8 mouse cellular contexts compared by ENCODE assay signal in the genomic region with DNA sequence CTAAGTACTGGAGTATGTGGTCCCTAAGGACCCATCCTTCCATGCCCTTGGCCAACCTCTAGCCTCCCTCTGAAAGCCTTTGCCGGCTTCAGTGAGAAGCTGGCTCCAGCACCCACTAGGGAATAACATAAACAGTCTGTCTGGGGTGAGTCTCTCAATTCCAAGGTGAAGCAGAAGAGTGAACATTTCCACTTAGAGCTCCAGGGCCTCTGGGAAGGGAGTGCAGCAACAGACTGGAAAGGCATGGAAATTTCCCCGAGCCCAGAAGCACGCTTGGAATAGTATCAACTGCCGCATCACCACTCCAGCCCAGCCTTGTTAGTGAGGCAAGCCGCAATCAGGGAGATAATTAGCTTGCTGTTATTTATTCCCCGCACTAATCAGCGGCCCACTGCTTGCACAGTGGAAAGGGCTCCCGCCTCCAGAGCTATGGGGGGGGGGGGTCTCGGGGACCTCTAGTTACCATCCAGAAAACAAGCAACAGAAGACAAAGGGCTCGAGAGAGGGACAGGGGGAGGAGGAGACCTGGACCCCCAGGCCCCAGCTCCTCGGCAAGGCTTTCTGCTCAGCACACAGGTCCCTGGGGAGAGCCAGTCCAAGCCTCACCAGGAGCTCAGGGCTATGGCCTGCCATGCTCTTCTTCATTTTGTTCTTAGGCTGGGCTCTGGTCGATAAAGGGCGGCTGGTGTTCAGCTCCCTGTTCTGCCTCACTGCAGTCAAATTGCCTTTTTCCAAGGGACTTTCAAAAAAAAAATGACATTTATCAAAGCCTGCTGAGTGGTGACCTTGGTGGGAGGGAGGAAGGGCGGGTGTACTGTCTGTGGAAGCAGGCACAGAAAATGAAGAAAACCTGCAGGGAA. TPM values are rescaled to one million over a fixed set of nuclear protein-coding genes. Genes with fewer than 3 reads are reported as not detected.
DNase-seq lines count a peak whose midpoint lies in the region; ATAC-seq and TF ChIP-seq lines count a peak whose summit lies in the region.

No protein-coding gene starts in this region.

- H3K27ac ChIP-seq in cerebellum, adult 2 months (ENCODE audit: insufficient read depth, low read length) = peak overlapping the region; percentile 19
- H3K27ac ChIP-seq in gastrocnemius, adult 2 months = peak overlapping the region; percentile 61
- H3K27ac ChIP-seq in intestine, embryonic 15.5 days = peak overlapping the region; percentile 27; the same call in 1 of the 2 replicates

- peak; percentile 63 for ATAC-seq in intestine, embryonic 15.5 days

- H3K4me3 ChIP-seq in cerebellum, adult 2 months (replicated peaks; ENCODE audit: insufficient read depth, low read depth, low read length) = peak overlapping the region; percentile 27
- peak overlapping the region; percentile 45 for H3K4me3 ChIP-seq in gastrocnemius, adult 2 months
- no peak overlapping the region for H3K4me3 ChIP-seq in intestine, embryonic 15.5 days (replicated peaks)

- intact Hi-C loops in gastrocnemius, adult 2 months (cut with DNase I) = no loop called here
- intact Hi-C loops in left cerebral cortex, postnatal 36 days (cut with DNase I) = no loop called here

- H3K4me1 ChIP-seq in cerebellum, adult 2 months (ENCODE audit: control insufficient read depth, insufficient read depth, low read length) = peaks cover 8% of the 10 kb centered on the region
- H3K4me1 ChIP-seq in intestine, embryonic 15.5 days (replicated peaks) = 0 out of 2 replicates have a peak, but pooled peaks cover 4% of the 10 kb centered on the region

- TF ChIP-seq POLR2A in cerebellum, adult 2 months (IDR thresholded peaks at IDR 0.05; ENCODE audit: borderline replicate concordance, insufficient read depth, low read length) = no peak

- no peaks in the 10 kb centered on the region for H3K9me3 ChIP-seq in intestine, embryonic 15.5 days

- TF ChIP-seq CTCF in cerebellum, adult 2 months (IDR thresholded peaks at IDR 0.05; ENCODE audit: borderline replicate concordance, insufficient read depth, low read depth, low read length) = no peak
- TF ChIP-seq CTCF in gastrocnemius, adult 2 months (IDR thresholded peaks at IDR 0.05) = no peak

- DNase-seq in cerebellum, adult 18-20 months = peak; percentile 53 to 62
- no peak for DNase-seq in cerebellum, adult 8-10 months
- DNase-seq in cerebellum, adult 2 months = peak; percentile 64 to 72
- DNase-seq in gastrocnemius, adult 2 months = peak; percentile 64
- peak; percentile 69 to 70 for DNase-seq in left cerebral cortex, postnatal 36 days (ENCODE audit: low spot score in 2 of 2)
- DNase-seq in right cerebral cortex, postnatal 25 days = peak; percentile 66
- no peak for DNase-seq in embryo, embryonic 11 days

- 0 out of 2 replicates have a peak overlapping the region, but pooled peaks have one; percentile 17 for H3K4me2 ChIP-seq in intestine, embryonic 15.5 days (replicated peaks)

- H3K9ac ChIP-seq in intestine, embryonic 15.5 days = no peak overlapping the region

- H3K36me3 ChIP-seq in intestine, embryonic 15.5 days = no peaks in the 10 kb centered on the region

- H3K27me3 ChIP-seq in cerebellum, adult 2 months (ENCODE audit: control insufficient read depth, insufficient read depth, low read length) = no peaks in the 10 kb centered on the region
- no peaks in the 10 kb centered on the region for H3K27me3 ChIP-seq in intestine, embryonic 15.5 days (replicated peaks)

- 21% methylated on average over 14 of the region's 14 CpGs for WGBS in cerebellum, adult 2 months
- 31% methylated on average over 14 of the region's 14 CpGs for WGBS in intestine, embryonic 15.5 days

RNA-seq across cellular contexts. Expression of a gene that starts 11.2 kb away (rescaled TPM):
- polyA plus RNA-seq in cerebellum, adult 2 months (2012; rRNA removed) = 50.8 and 53.5 TPM in 2 replicates
- 10 to 100 TPM; 21.6 to 28.3 TPM for total RNA-seq in gastrocnemius, adult 2 months (2021)
- polyA plus RNA-seq in intestine, embryonic 15.5 days (2015; fragmentation: Nextera tagmentation; extraction: Ambion mirVana) = 3.9 and 4.4 TPM in 2 replicates
- total RNA-seq in left cerebral cortex, postnatal 36 days (2021) = 10 to 100 TPM; 71.3 to 78.0 TPM

RNA-seq across cellular contexts. Expression of a gene that starts 20.2 kb away (rescaled TPM):
- polyA plus RNA-seq in cerebellum, adult 2 months (2012; rRNA removed) = 6.2 and 6.5 TPM in 2 replicates
- not detected for total RNA-seq in gastrocnemius, adult 2 months (2021)
- 0.15 and 0.21 TPM in 2 replicates for polyA plus RNA-seq in intestine, embryonic 15.5 days (2015; fragmentation: Nextera tagmentation; extraction: Ambion mirVana)
- total RNA-seq in left cerebral cortex, postnatal 36 days (2021) = 10 to 100 TPM; 18.1 to 19.1 TPM

RNA-seq across cellular contexts. Expression of a gene that starts 26.1 kb away (rescaled TPM):
- 13.1 and 13.8 TPM in 2 replicates for polyA plus RNA-seq in cerebellum, adult 2 months (2012; rRNA removed)
- total RNA-seq in gastrocnemius, adult 2 months (2021) = 1 to 10 TPM; 2.8 to 3.8 TPM
- 3.6 and 3.8 TPM in 2 replicates for polyA plus RNA-seq in intestine, embryonic 15.5 days (2015; fragmentation: Nextera tagmentation; extraction: Ambion mirVana)
- 10 to 100 TPM; 15.0 to 21.4 TPM for total RNA-seq in left cerebral cortex, postnatal 36 days (2021)

RNA-seq across cellular contexts. Expression of a gene that starts 29.0 kb away (rescaled TPM):
- 25.6 and 27.4 TPM in 2 replicates for polyA plus RNA-seq in cerebellum, adult 2 months (2012; rRNA removed)
- total RNA-seq in gastrocnemius, adult 2 months (2021) = 10 to 100 TPM; 12.0 to 13.8 TPM
- polyA plus RNA-seq in intestine, embryonic 15.5 days (2015; fragmentation: Nextera tagmentation; extraction: Ambion mirVana) = 165 and 183 TPM in 2 replicates
- total RNA-seq in left cerebral cortex, postnatal 36 days (2021) = 10 to 100 TPM; 26.9 to 27.0 TPM

RNA-seq across cellular contexts. Expression of a gene that starts 35.8 kb away (rescaled TPM):
- 25.9 and 26.9 TPM in 2 replicates for polyA plus RNA-seq in cerebellum, adult 2 months (2012; rRNA removed)
- 1 to 10 TPM; 6.4 to 8.6 TPM for total RNA-seq in gastrocnemius, adult 2 months (2021)
- polyA plus RNA-seq in intestine, embryonic 15.5 days (2015; fragmentation: Nextera tagmentation; extraction: Ambion mirVana) = 10.9 and 11.3 TPM in 2 replicates
- total RNA-seq in left cerebral cortex, postnatal 36 days (2021) = 10 to 100 TPM; 20.5 to 32.5 TPM

Comparison
In these comparisons a context has a peak if more than half of its experiments do, and no peak if none do; other contexts are left out.
1. DNase-seq: peak in cerebellum, adult 18-20 months (2 of 2), cerebellum, adult 2 months (2 of 2), gastrocnemius, adult 2 months (single experiment), left cerebral cortex, postnatal 36 days (2 of 2) and right cerebral cortex, postnatal 25 days (single experiment); none in cerebellum, adult 8-10 months (single experiment) and embryo, embryonic 11 days (single experiment).
2. RNA of a gene that starts 20.2 kb away (total RNA-seq): 18.1 to 19.1 TPM in left cerebral cortex, postnatal 36 days; not detected in gastrocnemius, adult 2 months; every median in the first group is over 10 times any median in the second.
3. Peak in every context shown above with its lines, with median percentiles within 50 percentile points of each other: H3K27ac ChIP-seq.